Mouse (Mus musculus) lung, embryonic 14.5 days (tissue): ENCODE data around the gene Clmn. TPM values are rescaled to one million over a fixed set of nuclear protein-coding genes. Genes with fewer than 3 reads are reported as not detected.

Experiments
- ATAC-seq: fragments of 200-750 bp; cut with Nextera tagmentation; 2 replicates; pipeline ENCODE4 v1.8.0; 2017; ENCODE audit warnings: mild to moderate bottlenecking, moderate TSS enrichment, moderate library complexity; ENCODE audit not compliant: insufficient read depth
- DNase-seq: peaks from one replicate; pipeline ENCODE4 v3.0.0-alpha.2; 2015
- H3K27ac ChIP-seq: fragments of 300-500 bp; sonication (generic); 2 replicates; pipeline ENCODE4 v1.5.1; 2014; ENCODE audit warnings: low read depth, mild to moderate bottlenecking, moderate library complexity
- H3K27me3 ChIP-seq: fragments of 300-500 bp; sonication (generic); 2 replicates; pipeline ENCODE4 v1.6.1; 2014; ENCODE audit warnings: low read length, control low read depth; ENCODE audit not compliant: insufficient read depth
- H3K36me3 ChIP-seq: fragments of 300-500 bp; sonication (generic); 2 replicates; pipeline ENCODE4 v1.6.1; 2014; ENCODE audit warnings: control low read depth; ENCODE audit not compliant: insufficient read depth
- H3K4me1 ChIP-seq: fragments of 300-500 bp; sonication (generic); 2 replicates; pipeline ENCODE4 v1.6.1; 2014; ENCODE audit warnings: antibody characterized with exemption, control low read depth; ENCODE audit not compliant: insufficient read depth
- H3K4me2 ChIP-seq: fragments of 300-500 bp; sonication (generic); 2 replicates; pipeline ENCODE4 v1.6.1; 2014; ENCODE audit warnings: mild to moderate bottlenecking
- H3K4me3 ChIP-seq: fragments of 300-500 bp; sonication (generic); 2 replicates; pipeline ENCODE4 v1.5.1; 2014; ENCODE audit warnings: low read depth, low read length
- H3K9ac ChIP-seq: fragments of 300-500 bp; sonication (generic); 2 replicates; pipeline ENCODE4 v1.6.1; 2014
- H3K9me3 ChIP-seq: fragments of 300-500 bp; sonication (generic); 2 replicates; pipeline ENCODE4 v1.6.1; 2016; ENCODE audit warnings: low read depth, low read length, control low read depth
- CTCF ChIP-seq: IDR thresholded peaks from 2 replicates; pipeline ENCODE4 v1.5.1; 2016; ENCODE audit warnings: antibody characterized with exemption, low read depth
- WGBS: fragments of 180-500 bp; shearing (Covaris S2); extraction: QIAGEN DNeasy Blood & Tissue Kit; methylation state at CpG from one replicate; pipeline ENCODE4 v1.1.7; 2014; 5-methylcytosine and 5-hydroxymethylcytosine counted together
- polyA plus RNA-seq: library from polyadenylated mRNA; unstranded; fragments of >200 nt; fragmentation: Nextera tagmentation; extraction: Ambion mirVana; gene quantifications from 2 replicates; pipeline ENCODE4 v1.2.1, GENCODE M21; 2014

The Clmn gene
- polyA plus RNA-seq, 1 experiment from 2014 or later, result 2.1 TPM

GRCm38 (mm10) chr12:104716409-104716808 lies 148.5 kb downstream of the Clmn start:
- ATAC-seq (no peak), DNase-seq (no peak)
- H3K27me3 ChIP-seq, result no peaks in the 10 kb centered on the region
- no peaks in the 10 kb centered on the region for H3K9me3 ChIP-seq
- no peak overlapping the region for H3K27ac ChIP-seq
- no peak overlapping the region for H3K4me3 ChIP-seq
- H3K4me2 ChIP-seq, result no peak overlapping the region
- WGBS, result 81% methylated on average over 5 of the region's 5 CpGs
- no peak overlapping the region for H3K9ac ChIP-seq
- no peak for TF ChIP-seq CTCF
- no peaks in the 10 kb centered on the region for H3K4me1 ChIP-seq
- peaks cover 68% of the 10 kb centered on the region for H3K36me3 ChIP-seq

DNA sequence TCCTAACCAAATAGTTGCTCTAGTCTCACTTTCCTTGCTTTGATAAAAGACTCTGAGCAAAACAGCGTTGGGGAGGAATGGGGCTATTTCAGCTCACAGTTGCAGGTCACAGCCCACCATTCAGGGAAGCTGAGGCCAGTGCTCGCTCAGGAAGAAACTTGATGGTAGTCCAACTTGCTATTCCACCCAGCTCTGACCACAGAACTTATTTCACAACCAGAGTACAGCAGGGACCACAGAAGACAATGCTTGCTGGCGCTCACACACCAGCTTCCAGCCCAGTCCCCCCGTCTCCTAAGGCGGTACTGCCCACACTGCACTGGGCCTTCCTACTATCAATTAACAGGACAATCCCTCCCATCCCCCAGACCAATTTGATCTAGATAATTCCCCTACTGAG lies 149.4 kb downstream of the Clmn start:
- no peak for TF ChIP-seq CTCF
- peaks cover 72% of the 10 kb centered on the region for H3K36me3 ChIP-seq
- H3K4me2 ChIP-seq, result no peak overlapping the region
- no peaks in the 10 kb centered on the region for H3K27me3 ChIP-seq
- H3K27ac ChIP-seq, result no peak overlapping the region
- DNase-seq (no peak), ATAC-seq (no peak)
- no peaks in the 10 kb centered on the region for H3K4me1 ChIP-seq
- H3K4me3 ChIP-seq, result no peak overlapping the region
- WGBS, result 93% methylated on average over 5 of the region's 5 CpGs
- H3K9me3 ChIP-seq, result no peaks in the 10 kb centered on the region
- no peak overlapping the region for H3K9ac ChIP-seq

Other genes starting within 250 kb of the Clmn start
- 21.7 and 23.4 TPM in 2 replicates for gene Dicer1, start 113.1 kb downstream of the Clmn start, polyA plus RNA-seq
- 0.29 and 0.39 TPM in 2 replicates for gene Syne3, start 144.7 kb upstream of the Clmn start, polyA plus RNA-seq
- 177 and 186 TPM in 2 replicates for gene Glrx5, start 167.6 kb upstream of the Clmn start, polyA plus RNA-seq